Mouse (Mus musculus) MEL (cell line): ENCODE data around the gene Stat6. TPM values are rescaled to one million over a fixed set of nuclear protein-coding genes. Genes with fewer than 3 reads are reported as not detected.

ENCODE experiments used
- DNase-seq: peaks from one replicate; pipeline ENCODE4 v3.0.0; 2011; ENCODE audit warnings: low read depth, low spot score
- H3K27ac ChIP-seq: 2 replicates; pipeline ENCODE4 v1.5.1; 2012; ENCODE audit warnings: low read depth, mild to moderate bottlenecking, control low read depth, low read length, moderate library complexity; ENCODE audit not compliant: control insufficient read depth
- H3K27me3 ChIP-seq, 2 experiments: fragments of 150-350 bp in 1 of 2; sonication (generic) in 1 of 2; 2 replicates each; pipeline ENCODE4 v1.6.1; 2012; ENCODE audit warnings: low read length in 2 of 2, mild to moderate bottlenecking in 2 of 2, improper control_type of control experiment in 1 of 2, moderate library complexity in 1 of 2; ENCODE audit not compliant: insufficient read depth in 2 of 2, control insufficient read depth in 1 of 2
- H3K36me3 ChIP-seq, 2 experiments: 2 replicates each; pipeline ENCODE4 v1.6.1; 2012 to 2014; ENCODE audit warnings: low read length in 2 of 2, improper control_type of control experiment in 1 of 2, inconsistent platforms in 1 of 2, mild to moderate bottlenecking in 1 of 2; ENCODE audit not compliant: insufficient read depth in 2 of 2, control insufficient read depth in 1 of 2
- H3K4me1 ChIP-seq, 2 experiments: fragments of 150-350 bp in 1 of 2; sonication (generic) in 1 of 2; 2 replicates each; pipeline ENCODE4 v1.6.1; 2012; ENCODE audit warnings: low read length in 2 of 2, improper control_type of control experiment in 1 of 2, mild to moderate bottlenecking in 1 of 2; ENCODE audit not compliant: insufficient read depth in 2 of 2, control insufficient read depth in 1 of 2
- H3K4me3 ChIP-seq, 2 experiments: fragments of 150-350 bp in 1 of 2; sonication (generic) in 1 of 2; 2 replicates each; pipeline ENCODE4 v1.5.1; 2012; ENCODE audit warnings: low read depth in 2 of 2, low read length in 2 of 2, mild to moderate bottlenecking in 2 of 2, moderate library complexity in 2 of 2, control low read depth in 1 of 2, improper control_type of control experiment in 1 of 2; ENCODE audit not compliant: control insufficient read depth in 1 of 2, insufficient read depth in 1 of 2
- H3K79me2 ChIP-seq: 2 replicates; pipeline ENCODE4 v1.6.1; 2012; ENCODE audit warnings: mild to moderate bottlenecking, low read length, moderate library complexity; ENCODE audit not compliant: control insufficient read depth, poor library complexity, insufficient read depth
- H3K9ac ChIP-seq: 2 replicates; pipeline ENCODE4 v1.6.1; 2012; ENCODE audit warnings: low read depth, mild to moderate bottlenecking, control low read depth, low read length, moderate library complexity; ENCODE audit not compliant: control insufficient read depth, poor library complexity, severe bottlenecking
- H3K9me3 ChIP-seq: fragments of 150-350 bp; sonication (generic); replicated peaks from 2 replicates; pipeline ENCODE4 v1.6.1; 2012; ENCODE audit warnings: mild to moderate bottlenecking, low read length, improper control_type of control experiment, moderate library complexity; ENCODE audit not compliant: insufficient read depth
- BHLHE40 ChIP-seq: IDR thresholded peaks from 2 replicates; pipeline ENCODE4 v1.6.1; 2012; ENCODE audit warnings: low read depth, mild to moderate bottlenecking, inconsistent platforms, low read length, improper control_type of control experiment, borderline replicate concordance
- CHD1 ChIP-seq: IDR thresholded peaks from 2 replicates; pipeline ENCODE4 v1.6.1; 2012; ENCODE audit warnings: low read depth, mild to moderate bottlenecking, inconsistent platforms, low read length, improper control_type of control experiment
- CHD2 ChIP-seq: IDR thresholded peaks from 2 replicates; pipeline ENCODE4 v1.6.1; 2011; ENCODE audit warnings: low read length, improper control_type of control experiment
- ELF1 ChIP-seq: IDR thresholded peaks from 2 replicates; pipeline ENCODE4 v1.6.1; 2014; ENCODE audit warnings: low read depth, mild to moderate bottlenecking, inconsistent platforms, low read length, improper control_type of control experiment, moderate library complexity
- GABPA ChIP-seq: IDR thresholded peaks from 2 replicates; pipeline ENCODE4 v1.6.1; 2012; ENCODE audit warnings: low read depth, mild to moderate bottlenecking, inconsistent platforms, low read length, improper control_type of control experiment, moderate library complexity
- GATA1 ChIP-seq: IDR thresholded peaks from 2 replicates; pipeline ENCODE4 v1.6.1; 2011; ENCODE audit warnings: low read depth, low read length, improper control_type of control experiment
- HCFC1 ChIP-seq: IDR thresholded peaks from 2 replicates; pipeline ENCODE4 v1.6.1; 2012; ENCODE audit warnings: low read depth, mild to moderate bottlenecking, inconsistent platforms, low read length, improper control_type of control experiment, moderate library complexity
- JUND ChIP-seq: IDR thresholded peaks from 2 replicates; pipeline ENCODE4 v1.6.1; 2011; ENCODE audit warnings: low read depth, mild to moderate bottlenecking, improper control_type of control experiment, low read length
- KAT2A ChIP-seq: conservative IDR thresholded peaks from 2 replicates; pipeline ENCODE4 v1.6.1; 2012; ENCODE audit warnings: low read depth, low read length, improper control_type of control experiment, inconsistent platforms
- MAX ChIP-seq: IDR thresholded peaks from 2 replicates; pipeline ENCODE4 v1.6.1; 2011; ENCODE audit warnings: low read length, improper control_type of control experiment
- NELFE ChIP-seq: IDR thresholded peaks from 2 replicates; pipeline ENCODE4 v1.6.1; 2011; ENCODE audit warnings: low read depth, low read length, improper control_type of control experiment
- POLR2AphosphoS2 ChIP-seq: IDR thresholded peaks from 2 replicates; pipeline ENCODE4 v1.6.1; 2011; ENCODE audit warnings: low read length, improper control_type of control experiment
- RAD21 ChIP-seq: IDR thresholded peaks from 2 replicates; pipeline ENCODE4 v1.6.1; 2011; ENCODE audit warnings: mild to moderate bottlenecking, low read depth, low read length, improper control_type of control experiment
- SIN3A ChIP-seq: IDR thresholded peaks from 2 replicates; pipeline ENCODE4 v1.6.1; 2012; ENCODE audit warnings: low read length, improper control_type of control experiment, inconsistent platforms
- TAL1 ChIP-seq: IDR thresholded peaks from 2 replicates; pipeline ENCODE4 v1.6.1; 2012; ENCODE audit warnings: mild to moderate bottlenecking, inconsistent platforms, low read length, moderate library complexity, mixed read lengths
- TBP ChIP-seq: IDR thresholded peaks from 2 replicates; pipeline ENCODE4 v1.8.0; 2011; ENCODE audit warnings: low read depth, low read length, improper control_type of control experiment
- TCF12 ChIP-seq: IDR thresholded peaks from 2 replicates; pipeline ENCODE4 v1.6.1; 2014; ENCODE audit warnings: low read depth, mild to moderate bottlenecking, inconsistent platforms, low read length, improper control_type of control experiment, moderate library complexity
- UBTF ChIP-seq: IDR thresholded peaks from 2 replicates; pipeline ENCODE4 v1.6.1; 2012; ENCODE audit warnings: low read depth, mild to moderate bottlenecking, inconsistent platforms, low read length, improper control_type of control experiment, moderate library complexity, borderline replicate concordance; ENCODE audit not compliant: insufficient read depth
- ZC3H11A ChIP-seq: IDR thresholded peaks from 2 replicates; pipeline ENCODE4 v1.6.1; 2012; ENCODE audit warnings: low read depth, mild to moderate bottlenecking, inconsistent platforms, low read length, improper control_type of control experiment
- polyA plus RNA-seq, 2 experiments: library from polyadenylated mRNA; stranded (reverse) in 1 of 2; unstranded in 1 of 2; fragments of >175 nt in 1 of 2; fragments of >200 nt in 1 of 2; gene quantifications; 2 replicates each; pipeline versions ENCODE4 v1.2.1 to v1.2.4; 2012; ENCODE audit warnings: low replicate concordance in 2 of 2, low read depth in 1 of 2; ENCODE audit not compliant: insufficient read length in 2 of 2, insufficient read depth in 1 of 2, missing spikeins in 1 of 2
- total RNA-seq: library from RNA; depleted of rRNA; stranded (reverse); fragments of 300-350 nt; gene quantifications from 2 replicates; pipeline ENCODE4 v1.2.3, GENCODE M21; 2012

The Stat6 gene
- total and polyA plus RNA-seq, 3 experiments, result 34.9 to 50.2 TPM; not detected in 1

DNA sequence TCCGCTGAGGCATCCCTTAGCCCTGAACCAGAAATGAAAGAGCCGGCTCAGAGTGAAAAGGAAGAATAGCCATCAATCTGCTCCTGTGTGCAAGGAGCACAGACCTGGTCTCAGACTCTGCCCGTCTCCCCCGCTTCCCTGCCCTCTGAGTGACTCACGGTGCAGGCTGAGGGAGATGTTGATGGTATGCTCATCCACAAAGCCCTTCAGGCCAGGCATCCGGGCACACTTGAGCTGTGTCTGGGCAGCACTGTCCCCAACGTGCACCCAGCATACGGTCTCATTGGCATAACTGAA, 37.6 kb upstream of the Stat6 start:
- Histone ChIP-seq H3K9ac (no peak overlapping the region), H3K4me3 (no peak overlapping the region), H3K79me2 (no peaks in the 10 kb centered on the region), H3K27me3 (peaks cover 2 to 3% of the 10 kb centered on the region in 2 experiments; a peak in 3 of 4 replicates), H3K4me1 (peaks cover 0 to 12% of the 10 kb centered on the region in 2 experiments; a peak in 3 of 4 replicates), H3K27ac (no peak overlapping the region), H3K9me3 (no peaks in the 10 kb centered on the region), H3K36me3 (peaks cover 0 to 6% of the 10 kb centered on the region in 2 experiments; a peak in 1 of 4 replicates)
- no peak for DNase-seq
- no peak for TF ChIP-seq JUND
- no peak for TF ChIP-seq SIN3A
- no peak for TF ChIP-seq POLR2AphosphoS2
- TF ChIP-seq CHD2, result no peak
- no peak for TF ChIP-seq GATA1
- TF ChIP-seq TCF12, result no peak
- TF ChIP-seq MAX, result no peak
- TF ChIP-seq ELF1, result no peak
- TF ChIP-seq NELFE, result no peak
- no peak for TF ChIP-seq CHD1
- TF ChIP-seq ZC3H11A, result no peak
- TF ChIP-seq TBP, result no peak
- no peak for TF ChIP-seq TAL1

GRCm38 (mm10) chr10:127605756-127606155, 37.0 kb upstream of the Stat6 start:
- Histone ChIP-seq H3K79me2 (no peaks in the 10 kb centered on the region), H3K9me3 (no peaks in the 10 kb centered on the region), H3K27me3 (peaks cover 2 to 3% of the 10 kb centered on the region in 2 experiments; a peak in 3 of 4 replicates), H3K27ac (no peak overlapping the region), H3K9ac (no peak overlapping the region), H3K4me3 (no peak overlapping the region), H3K36me3 (peaks cover 0 to 6% of the 10 kb centered on the region in 2 experiments; a peak in 1 of 4 replicates), H3K4me1 (peaks cover 0 to 12% of the 10 kb centered on the region in 2 experiments; a peak in 3 of 4 replicates)
- TF ChIP-seq BHLHE40 (no peak), POLR2AphosphoS2 (no peak), MAX (no peak), UBTF (no peak), SIN3A (no peak), KAT2A (no peak), GABPA (no peak), RAD21 (no peak), HCFC1 (no peak), JUND (no peak), TBP (no peak), TCF12 (no peak), NELFE (no peak), GATA1 (no peak)
- no peak for DNase-seq
